Mouse (Mus musculus) intestine, embryonic 16.5 days (tissue): ENCODE measurements around the gene Kcnh7. TPM values are rescaled to one million over a fixed set of nuclear protein-coding genes. Genes with fewer than 3 reads are reported as not detected.

ENCODE experiments used
- ATAC-seq: fragments of 200-750 bp; cut with Nextera tagmentation; 2 replicates; pipeline ENCODE4 v1.8.0; 2017; ENCODE audit warnings: moderate TSS enrichment, moderate library complexity
- H3K27ac ChIP-seq: fragments of 300-500 bp; sonication (generic); 2 replicates; pipeline ENCODE4 v1.5.1; 2014; ENCODE audit warnings: mild to moderate bottlenecking, low read length
- H3K27me3 ChIP-seq: fragments of 300-500 bp; sonication (generic); replicated peaks from 2 replicates; pipeline ENCODE4 v1.6.1; 2014; ENCODE audit warnings: low read length, control low read depth, mixed read lengths; ENCODE audit not compliant: control insufficient read depth, insufficient read depth
- H3K36me3 ChIP-seq: fragments of 300-500 bp; sonication (generic); 2 replicates; pipeline ENCODE4 v1.6.1; 2014; ENCODE audit warnings: low read length, control low read depth; ENCODE audit not compliant: control insufficient read depth, insufficient read depth
- H3K4me1 ChIP-seq: fragments of 300-500 bp; sonication (generic); 2 replicates; pipeline ENCODE4 v1.6.1; 2014; ENCODE audit warnings: low read length, control low read depth, mixed read lengths; ENCODE audit not compliant: control insufficient read depth, insufficient read depth
- H3K4me2 ChIP-seq: fragments of 300-500 bp; sonication (generic); 2 replicates; pipeline ENCODE4 v1.6.1; 2014; ENCODE audit warnings: low read depth, low read length, control low read depth
- H3K4me3 ChIP-seq: fragments of 300-500 bp; sonication (generic); 2 replicates; pipeline ENCODE4 v1.5.1; 2014; ENCODE audit warnings: mild to moderate bottlenecking, low read length
- H3K9ac ChIP-seq: fragments of 300-500 bp; sonication (generic); 2 replicates; pipeline ENCODE4 v1.6.1; 2014; ENCODE audit warnings: low read depth, low read length
- H3K9me3 ChIP-seq: fragments of 300-500 bp; sonication (generic); 2 replicates; pipeline ENCODE4 v1.6.1; 2016; ENCODE audit warnings: low read length, control low read depth; ENCODE audit not compliant: control insufficient read depth
- WGBS: fragments of 180-500 bp; shearing (Covaris S2); extraction: QIAGEN DNeasy Blood & Tissue Kit; methylation state at CpG from one replicate; pipeline ENCODE4 v1.1.7; 2014; 5-methylcytosine and 5-hydroxymethylcytosine counted together
- polyA plus RNA-seq: library from polyadenylated mRNA; unstranded; fragments of >200 nt; fragmentation: Nextera tagmentation; extraction: Ambion mirVana; gene quantifications from 2 replicates; pipeline ENCODE4 v1.2.1, GENCODE M21; 2015

The Kcnh7 gene
- polyA plus RNA-seq, 1 experiment from 2014 or later, result 0.34 TPM

DNA sequence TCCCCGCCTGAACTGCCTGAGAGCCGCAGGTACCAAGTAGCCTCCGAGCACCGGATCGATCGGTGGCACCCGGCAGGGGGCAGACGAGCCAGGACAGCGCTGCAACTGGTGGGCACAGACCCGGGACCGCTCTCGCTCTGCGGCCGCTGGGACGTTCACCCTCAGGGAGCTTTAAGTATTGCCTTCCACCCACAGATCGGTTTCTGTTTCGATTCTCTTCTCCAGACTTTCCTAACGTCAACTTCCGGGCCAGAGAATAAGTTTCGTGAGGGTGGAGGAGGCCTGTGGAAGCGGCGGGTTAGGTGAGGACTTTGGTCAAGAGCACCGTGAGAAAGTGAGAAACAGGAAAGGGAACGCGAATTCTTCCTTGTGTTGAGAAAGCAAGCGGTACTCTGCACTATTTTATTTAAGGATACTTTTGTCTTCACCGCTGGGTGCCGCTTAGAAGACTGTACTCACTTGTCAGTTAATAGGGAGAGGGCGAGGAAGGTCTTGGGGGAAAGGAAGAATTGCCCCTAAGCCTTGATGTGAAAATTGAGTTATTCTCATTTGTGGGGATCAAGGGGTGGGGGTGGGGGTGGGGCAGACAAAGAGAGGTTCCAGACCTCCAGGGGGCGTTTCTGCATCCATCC, 538.0 kb downstream of the Kcnh7 start, which contains the start of gene Ifih1:
Gene Ifih1 (minus strand): TSS at position 242 of the 632 bp plus-strand sequence.
- Histone ChIP-seq H3K4me1 (peaks cover 9% of the 10 kb centered on the region), H3K27ac (peak within 1 kb of the TSS; percentile 86), H3K27me3 (no peaks in the 10 kb centered on the region), H3K9ac (peak within 1 kb of the TSS; percentile 76), H3K4me3 (peak within 1 kb of the TSS; percentile 73), H3K9me3 (no peaks in the 10 kb centered on the region), H3K4me2 (peak within 1 kb of the TSS; percentile 71), H3K36me3 (no peaks in the 10 kb centered on the region)
- ATAC-seq, result peak; percentile 96
- under 1% methylated on average over 30 of the region's 30 CpGs for WGBS

DNA sequence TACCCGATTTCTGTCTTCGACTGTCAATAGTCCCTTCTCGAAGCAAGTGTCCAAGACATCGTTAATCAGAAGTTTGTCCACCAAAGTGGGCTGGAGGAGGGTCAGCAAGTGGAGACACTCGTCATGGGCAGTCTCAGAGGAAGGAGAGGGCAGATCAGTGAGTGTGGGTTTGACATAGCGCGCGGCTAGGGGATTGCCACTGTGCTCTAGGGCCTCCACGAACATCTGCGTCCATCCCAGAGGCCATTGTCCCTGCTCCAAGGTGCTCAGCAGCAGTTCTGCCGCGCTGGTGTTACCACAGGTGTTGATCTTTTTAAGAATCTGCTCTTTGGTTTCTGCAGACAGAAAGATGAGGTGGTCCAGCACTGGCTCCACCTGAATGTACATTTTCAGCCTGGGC, 538.6 kb downstream of the Kcnh7 start:
- Histone ChIP-seq H3K27ac (peak overlapping the region; percentile 86), H3K9me3 (no peaks in the 10 kb centered on the region), H3K4me3 (peak overlapping the region; percentile 73), H3K27me3 (no peaks in the 10 kb centered on the region), H3K4me1 (peaks cover 9% of the 10 kb centered on the region), H3K4me2 (peak overlapping the region; percentile 71), H3K9ac (peak overlapping the region; percentile 76), H3K36me3 (no peaks in the 10 kb centered on the region)
- peak; percentile 63 for ATAC-seq
- WGBS, result 34% methylated on average over 12 of the region's 12 CpGs

DNA sequence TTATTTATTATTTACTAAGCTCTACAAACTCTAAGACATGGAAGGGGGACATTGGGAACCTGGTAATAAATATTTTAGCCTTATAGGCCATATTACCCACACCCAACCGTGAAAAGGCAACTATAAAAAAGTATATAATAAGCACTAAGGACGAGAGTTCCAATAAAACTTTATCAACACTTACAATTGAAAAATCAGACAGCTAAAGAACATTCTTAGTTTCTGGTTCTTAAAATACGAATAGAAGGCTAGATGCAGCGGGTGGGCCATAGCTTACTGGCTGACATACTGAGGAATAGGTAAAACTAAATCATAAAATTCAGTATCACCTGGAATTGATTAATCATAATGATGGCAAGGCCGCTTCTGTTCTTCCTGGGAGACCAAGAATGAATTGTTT, 539.2 kb downstream of the Kcnh7 start:
- H3K4me3 ChIP-seq, result peak overlapping the region; percentile 73; the same call in 1 of the 2 replicates
- no peak overlapping the region for H3K9ac ChIP-seq
- no peak overlapping the region for H3K27ac ChIP-seq
- H3K27me3 ChIP-seq, result no peaks in the 10 kb centered on the region
- H3K4me2 ChIP-seq, result peak overlapping the region; percentile 71; the same call in 1 of the 2 replicates
- 92% methylated on average over 5 of the region's 5 CpGs for WGBS
- ATAC-seq, result no peak
- H3K36me3 ChIP-seq, result no peaks in the 10 kb centered on the region
- H3K9me3 ChIP-seq, result no peaks in the 10 kb centered on the region
- peaks cover 9% of the 10 kb centered on the region for H3K4me1 ChIP-seq
